Mouse (Mus musculus): ENCODE results near the gene Krt9.

Gene Krt9

GRCm38 (mm10) chr11:100148615-100149330 is 44.3 kb downstream of the Krt9 start, which contains the start of gene Krt19:
Gene Krt19 (minus strand): TSS chr11:100148665.
- no peak for DNase-seq (ENCODE audit: low spot score)

GRCm38 (mm10) chr11:100147566-100148353 is 45.3 kb downstream of the Krt9 start:
- DNase-seq (ENCODE audit: low spot score) = no peak

GRCm38 (mm10) chr11:100145858-100146560 is 47.0 kb downstream of the Krt9 start:
- DNase-seq (ENCODE audit: low spot score) = peak; percentile 43

- no peak for DNase-seq (ENCODE audit: low spot score)
Observed at GRCm38 (mm10) chr11:100145104-100145503, 47.9 kb downstream of the Krt9 start.

GRCm38 (mm10) chr11:100140966-100141365 is 52.1 kb downstream of the Krt9 start:
- no peak for DNase-seq (ENCODE audit: low spot score)

- DNase-seq (ENCODE audit: low spot score) = no peak
Observed at GRCm38 (mm10) chr11:100139391-100139790, 53.7 kb downstream of the Krt9 start.

GRCm38 (mm10) chr11:100138809-100139208 is 54.2 kb downstream of the Krt9 start:
- DNase-seq (ENCODE audit: low spot score) = no peak

GRCm38 (mm10) chr11:100137693-100138092 is 55.4 kb downstream of the Krt9 start:
- DNase-seq (ENCODE audit: low spot score) = no peak
